Mouse (Mus musculus) midbrain, embryonic 16.5 days (tissue): ENCODE data around the gene Cstl1. TPM values are rescaled to one million over a fixed set of nuclear protein-coding genes. Genes with fewer than 3 reads are reported as not detected.
"Not testable (repeated sequence)": the region's sequence is repeated elsewhere in the genome, so short reads cannot be mapped to it uniquely, and the experiment has no call there.

Experiments used
- ATAC-seq: fragments of 200-750 bp; cut with Nextera tagmentation; 2 replicates; pipeline ENCODE4 v1.8.0; 2017; ENCODE audit warnings: moderate TSS enrichment
- H3K27ac ChIP-seq: fragments of 300-500 bp; sonication (generic); 2 replicates; pipeline ENCODE4 v1.5.1; 2014; ENCODE audit warnings: mild to moderate bottlenecking, low read length, mixed read lengths
- H3K27me3 ChIP-seq: fragments of 300-500 bp; sonication (generic); 2 replicates; pipeline ENCODE4 v1.6.1; 2014; ENCODE audit warnings: low read depth, low read length, mixed read lengths; ENCODE audit not compliant: control insufficient read depth, insufficient read depth
- H3K36me3 ChIP-seq: fragments of 300-500 bp; sonication (generic); 2 replicates; pipeline ENCODE4 v1.6.1; 2014; ENCODE audit warnings: mild to moderate bottlenecking, low read length, moderate library complexity, mixed read lengths; ENCODE audit not compliant: control insufficient read depth, insufficient read depth
- H3K4me1 ChIP-seq: fragments of 300-500 bp; sonication (generic); 2 replicates; pipeline ENCODE4 v1.6.1; 2014; ENCODE audit warnings: mild to moderate bottlenecking, low read length, mixed read lengths; ENCODE audit not compliant: control insufficient read depth, insufficient read depth
- H3K4me2 ChIP-seq: fragments of 300-500 bp; sonication (generic); 2 replicates; pipeline ENCODE4 v1.6.1; 2014; ENCODE audit warnings: mild to moderate bottlenecking, low read length, mixed read lengths
- H3K4me3 ChIP-seq: fragments of 300-500 bp; sonication (generic); 2 replicates; pipeline ENCODE4 v1.5.1; 2014; ENCODE audit warnings: low read depth, mild to moderate bottlenecking, low read length, moderate library complexity, mixed read lengths
- H3K9ac ChIP-seq: fragments of 300-500 bp; sonication (generic); 2 replicates; pipeline ENCODE4 v1.6.1; 2014; ENCODE audit warnings: low read depth, low read length, mixed read lengths
- H3K9me3 ChIP-seq: fragments of 300-500 bp; sonication (generic); replicated peaks from 2 replicates; pipeline ENCODE4 v1.6.1; 2014; ENCODE audit warnings: mild to moderate bottlenecking, low read length, mixed read lengths; ENCODE audit not compliant: control insufficient read depth, poor library complexity, severe bottlenecking
- WGBS: fragments of 180-500 bp; shearing (Covaris S2); extraction: QIAGEN DNeasy Blood & Tissue Kit; methylation state at CpG from one replicate; pipeline ENCODE4 v1.1.7; 2014; 5-methylcytosine and 5-hydroxymethylcytosine counted together
- polyA plus RNA-seq: library from polyadenylated mRNA; unstranded; fragments of >200 nt; fragmentation: Nextera tagmentation; extraction: Ambion mirVana; gene quantifications from 2 replicates; pipeline ENCODE4 v1.2.1, GENCODE M21; 2015

Gene Cstl1
- polyA plus RNA-seq, 1 experiment from 2014 or later: not detected

GRCm38 (mm10) chr2:148743001-148743400, 7.2 kb upstream of the Cstl1 start:
- no peak overlapping the region for H3K4me3 ChIP-seq
- no peaks in the 10 kb centered on the region for H3K4me1 ChIP-seq
- ATAC-seq: no peak
- H3K36me3 ChIP-seq: no peaks in the 10 kb centered on the region
- no peaks in the 10 kb centered on the region for H3K27me3 ChIP-seq
- H3K27ac ChIP-seq: no peak overlapping the region
- H3K4me2 ChIP-seq: no peak overlapping the region
- no peaks in the 10 kb centered on the region for H3K9me3 ChIP-seq
- WGBS: 82% methylated on average over 3 of the region's 3 CpGs
- no peak overlapping the region for H3K9ac ChIP-seq

DNA sequence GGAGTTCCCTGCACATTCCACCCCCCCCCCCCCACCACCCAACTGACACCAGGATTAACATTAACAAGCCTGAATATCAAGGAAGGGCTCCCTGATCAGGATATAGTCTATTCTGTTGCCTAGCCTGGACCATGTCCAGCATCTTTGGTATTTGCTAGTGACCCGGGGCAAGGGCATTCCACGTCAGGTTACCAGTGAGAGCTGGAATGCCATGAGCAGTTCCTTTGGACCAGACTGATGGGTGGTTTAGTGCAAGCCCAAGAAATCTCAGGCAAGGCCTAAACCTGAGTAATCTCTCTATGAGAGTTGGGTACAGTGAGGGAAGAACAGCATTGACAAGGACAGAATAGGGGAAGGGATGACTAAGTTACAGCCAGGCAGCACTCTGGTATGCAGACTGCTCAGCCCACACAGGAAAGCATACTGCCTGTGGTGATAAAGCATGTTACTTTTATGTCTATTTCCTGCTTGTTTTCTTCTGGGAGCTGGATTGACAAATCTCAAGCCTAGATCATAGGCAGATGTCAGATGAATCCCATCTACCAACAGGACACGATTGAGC, 6.2 kb upstream of the Cstl1 start:
- Histone ChIP-seq H3K4me3 (no peak overlapping the region), H3K27ac (no peak overlapping the region), H3K36me3 (no peaks in the 10 kb centered on the region), H3K4me2 (no peak overlapping the region), H3K27me3 (no peaks in the 10 kb centered on the region), H3K4me1 (no peaks in the 10 kb centered on the region), H3K9ac (no peak overlapping the region), H3K9me3 (no peaks in the 10 kb centered on the region)
- 84% methylated on average over 3 of the region's 3 CpGs for whole genome bisulfite sequencing
- no peak for ATAC-seq

DNA sequence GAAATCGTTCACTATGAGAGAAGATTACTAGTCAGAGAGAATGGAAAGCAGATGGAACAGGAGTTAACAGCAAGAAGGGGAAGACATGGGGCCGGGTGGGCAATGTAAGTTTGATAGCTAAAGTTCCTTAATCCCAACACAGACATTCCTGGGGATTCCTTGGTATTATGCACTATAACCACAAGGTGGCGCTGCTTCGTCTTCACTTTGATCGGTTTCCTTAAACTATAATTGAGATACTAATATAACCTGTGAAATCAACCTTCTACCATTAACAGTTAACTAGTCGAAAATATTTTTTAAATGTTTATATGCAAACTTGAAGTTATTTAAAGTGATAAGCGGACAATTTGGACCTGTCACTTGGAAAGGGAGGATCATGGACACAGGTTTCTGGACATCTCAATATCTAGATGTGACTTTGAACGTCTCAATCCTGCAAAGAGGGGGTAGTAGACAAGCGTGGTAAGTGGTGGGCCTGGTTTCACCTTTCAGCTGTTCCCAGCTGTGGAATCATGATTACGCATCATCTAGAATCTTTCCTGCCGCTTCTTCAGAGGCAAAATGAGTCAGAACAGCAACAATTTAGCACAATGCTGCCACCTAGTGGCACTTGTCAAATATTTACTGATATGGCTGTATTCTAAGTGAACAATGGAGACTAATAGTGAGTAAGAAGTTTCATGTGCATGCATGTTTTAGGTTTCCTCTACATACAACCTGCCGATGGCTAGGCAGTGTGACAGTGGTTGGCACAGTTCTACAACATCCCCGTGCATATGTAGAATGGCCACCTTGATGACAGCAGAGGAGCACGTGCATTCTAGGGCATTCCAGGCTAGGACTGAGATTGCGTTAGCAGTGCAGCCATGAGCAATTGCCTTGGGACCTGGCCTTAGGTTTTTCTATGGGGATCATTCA, 2.0 kb downstream of the Cstl1 start:
- Histone ChIP-seq H3K4me3 (peak overlapping the region; percentile 41), H3K36me3 (no peaks in the 10 kb centered on the region), H3K9ac (peak overlapping the region; percentile 60; the same call in 1 of the 2 replicates), H3K27me3 (no peaks in the 10 kb centered on the region), H3K9me3 (no peaks in the 10 kb centered on the region), H3K27ac (no peak overlapping the region), H3K4me1 (no peaks in the 10 kb centered on the region), H3K4me2 (peak overlapping the region; percentile 77)
- ATAC-seq: peak; percentile 92
- 16% methylated on average over 15 of the region's 15 CpGs for WGBS

DNA sequence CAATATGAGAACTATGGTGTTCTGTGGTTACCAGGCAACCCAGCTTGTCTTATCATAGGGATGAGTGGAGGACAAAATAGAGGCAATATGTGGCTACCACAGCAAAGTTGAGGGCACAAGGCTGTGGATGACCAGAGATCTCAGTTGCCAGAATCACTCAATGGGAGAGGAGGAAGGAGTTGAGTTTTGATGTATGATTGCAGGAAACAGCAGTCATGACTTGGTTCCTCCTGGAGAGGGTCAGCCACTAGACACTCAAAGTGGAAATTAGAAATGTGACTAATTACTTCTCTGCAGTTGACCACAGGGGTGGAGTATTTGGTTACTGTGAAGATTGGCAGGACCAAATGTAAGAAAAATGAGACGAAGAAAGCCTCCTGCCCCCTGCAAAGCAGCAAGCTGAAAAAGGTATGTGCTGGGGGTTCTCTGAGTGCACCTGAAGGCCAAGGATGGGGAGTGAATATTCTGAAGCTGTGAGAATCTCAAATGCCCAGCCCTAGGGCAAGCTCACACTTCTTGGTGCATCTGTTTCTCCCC, 4.2 kb downstream of the Cstl1 start:
- H3K4me3 ChIP-seq: no peak overlapping the region
- ATAC-seq: no peak
- no peaks in the 10 kb centered on the region for H3K27me3 ChIP-seq
- no peak overlapping the region for H3K27ac ChIP-seq
- H3K4me2 ChIP-seq: no peak overlapping the region
- no peaks in the 10 kb centered on the region for H3K36me3 ChIP-seq
- no peaks in the 10 kb centered on the region for H3K4me1 ChIP-seq
- no peak overlapping the region for H3K9ac ChIP-seq
- WGBS: 68% methylated on average over 1 of the region's 1 CpGs
- no peaks in the 10 kb centered on the region for H3K9me3 ChIP-seq

- Histone ChIP-seq H3K4me2 (no peak overlapping the region), H3K4me1 (no peaks in the 10 kb centered on the region), H3K27me3 (no peaks in the 10 kb centered on the region), H3K36me3 (no peaks in the 10 kb centered on the region), H3K9me3 (no peaks in the 10 kb centered on the region), H3K9ac (no peak overlapping the region), H3K27ac (no peak overlapping the region), H3K4me3 (no peak overlapping the region)
- ATAC-seq: no peak
- 94% methylated on average over 1 of the region's 1 CpGs for WGBS
Measured at GRCm38 (mm10) chr2:148763648-148764388, 13.7 kb downstream of the Cstl1 start.

DNA sequence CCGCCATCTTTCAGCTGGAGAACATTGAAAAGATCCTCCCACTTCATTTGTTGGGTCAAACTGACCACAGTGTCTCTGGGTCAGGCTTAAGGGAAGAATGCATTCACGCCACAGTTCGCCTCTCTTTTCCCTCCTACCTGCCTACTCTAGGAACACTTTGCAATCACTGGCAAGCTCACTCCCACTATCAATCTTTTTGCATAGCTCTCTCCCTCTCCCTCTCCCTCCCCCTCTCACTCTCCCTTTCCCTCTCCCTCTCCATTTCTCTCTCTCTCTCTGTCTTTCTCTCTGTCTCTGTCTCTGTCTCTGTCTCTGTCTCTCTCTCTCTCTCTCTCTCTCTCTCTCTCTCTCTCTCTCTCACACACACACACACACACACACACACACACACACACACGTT, 21.2 kb downstream of the Cstl1 start, which contains the start of gene Cst11:
Gene Cst11, minus strand, starts transcription at position 101 of the 400 bp plus-strand sequence.
- not testable (repeated sequence) for H3K4me1 ChIP-seq, H3K27ac ChIP-seq, H3K9me3 ChIP-seq, H3K27me3 ChIP-seq, H3K4me2 ChIP-seq, ATAC-seq, H3K9ac ChIP-seq, H3K36me3 ChIP-seq, H3K4me3 ChIP-seq
- 83% methylated on average over 4 of the region's 4 CpGs for WGBS

DNA sequence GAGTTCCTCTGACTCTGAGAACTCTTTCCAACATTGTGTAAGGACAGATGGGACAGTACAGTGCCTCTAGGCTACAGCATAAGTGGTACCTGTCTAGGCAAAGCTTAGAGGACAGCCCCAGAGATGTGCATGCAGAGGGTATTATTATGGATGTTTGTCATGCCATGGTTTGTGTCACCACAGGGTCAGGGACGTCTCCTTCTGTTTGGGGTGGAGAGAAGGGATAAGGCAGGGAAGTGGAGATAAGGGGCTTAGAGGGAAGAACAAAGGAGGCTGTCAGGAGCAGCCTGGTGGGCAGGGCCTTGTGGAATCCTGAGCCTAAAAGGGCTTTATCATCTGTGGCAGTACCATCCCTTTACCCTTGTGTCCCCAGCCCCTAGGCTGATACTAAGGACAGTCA, 31.6 kb downstream of the Cstl1 start, which contains the start of gene 8030411F24Rik:
Gene 8030411F24Rik, plus strand, starts transcription at position 301 of the 400 bp plus-strand sequence.
- 0% methylated on average over 1 of the region's 1 CpGs for WGBS
- Histone ChIP-seq H3K27me3 (no peaks in the 10 kb centered on the region), H3K27ac (no peak within 1 kb of the TSS), H3K4me2 (no peak within 1 kb of the TSS), H3K4me3 (no peak within 1 kb of the TSS), H3K9me3 (no peaks in the 10 kb centered on the region), H3K36me3 (no peaks in the 10 kb centered on the region), H3K9ac (no peak within 1 kb of the TSS), H3K4me1 (no peaks in the 10 kb centered on the region)
- no peak for ATAC-seq

DNA sequence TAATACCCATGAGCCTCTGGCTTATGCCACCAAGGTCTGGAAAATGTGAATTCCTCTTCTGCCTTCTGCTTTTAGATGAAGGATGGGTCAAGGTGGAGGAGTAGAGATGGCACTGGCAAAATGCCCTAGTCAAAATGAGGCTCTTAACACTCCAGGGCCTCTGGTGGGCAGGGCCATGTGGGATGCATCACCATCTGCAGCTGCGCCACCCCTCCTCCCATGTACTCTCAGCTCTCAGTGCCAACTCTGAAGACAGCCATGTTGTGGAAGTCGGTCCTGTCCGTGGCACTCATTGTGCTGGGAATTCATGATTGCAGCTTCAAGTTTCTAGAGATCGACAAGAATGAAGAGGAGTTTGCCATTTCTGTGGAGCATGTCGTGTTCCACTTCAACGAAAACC, 39.0 kb downstream of the Cstl1 start, which contains the start of gene Cst12:
Gene Cst12, plus strand, starts transcription at position 220 of the 400 bp plus-strand sequence.
- H3K27me3 ChIP-seq: no peaks in the 10 kb centered on the region
- H3K4me2 ChIP-seq: no peak within 1 kb of the TSS
- H3K27ac ChIP-seq: no peak within 1 kb of the TSS
- H3K4me3 ChIP-seq: no peak within 1 kb of the TSS
- WGBS: 95% methylated on average over 6 of the region's 6 CpGs
- no peaks in the 10 kb centered on the region for H3K36me3 ChIP-seq
- no peaks in the 10 kb centered on the region for H3K4me1 ChIP-seq
- no peak for ATAC-seq
- no peaks in the 10 kb centered on the region for H3K9me3 ChIP-seq
- H3K9ac ChIP-seq: no peak within 1 kb of the TSS
